Mouse (Mus musculus) retina, adult 2 months (tissue): ENCODE measurements around the gene Hapln3.

Experiments used
- DNase-seq: peaks from one replicate; pipeline ENCODE4 v3.0.0-alpha.2; 2012; ENCODE audit warnings: low read depth, low spot score

Gene Hapln3

GRCm38 (mm10) chr7:79130843-79131444, at the start of gene Hapln3:
TSS of gene Hapln3 (minus strand) at chr7:79131018.
- DNase-seq: no peak

GRCm38 (mm10) chr7:79173800-79174199, 43.0 kb upstream of the Hapln3 start:
- DNase-seq: no peak

GRCm38 (mm10) chr7:79171782-79172181, 41.0 kb upstream of the Hapln3 start:
- no peak for DNase-seq

- DNase-seq: no peak
Observed at GRCm38 (mm10) chr7:79167006-79167562, 36.3 kb upstream of the Hapln3 start.

GRCm38 (mm10) chr7:79159406-79159805, 28.6 kb upstream of the Hapln3 start:
- DNase-seq: no peak

- no peak for DNase-seq
Observed at GRCm38 (mm10) chr7:79149522-79149921, 18.7 kb upstream of the Hapln3 start.

- peak; percentile 67 for DNase-seq
Observed at GRCm38 (mm10) chr7:79148711-79149266, 18.0 kb upstream of the Hapln3 start, which contains the start of gene Mfge8. TSS of gene Mfge8 (minus strand) at chr7:79149060.

- no peak for DNase-seq
Observed at GRCm38 (mm10) chr7:79147931-79148653, 17.3 kb upstream of the Hapln3 start.

- DNase-seq: peak; percentile 81
Observed at GRCm38 (mm10) chr7:79147011-79147837, 16.4 kb upstream of the Hapln3 start.

GRCm38 (mm10) chr7:79140897-79141296, 10.1 kb upstream of the Hapln3 start:
- peak; percentile 63 for DNase-seq

- DNase-seq: no peak
Observed at GRCm38 (mm10) chr7:79139891-79140591, 9.2 kb upstream of the Hapln3 start.

GRCm38 (mm10) chr7:79139328-79139824, 8.6 kb upstream of the Hapln3 start:
- DNase-seq: no peak

GRCm38 (mm10) chr7:79133391-79133790, 2.6 kb upstream of the Hapln3 start:
- no peak for DNase-seq

- no peak for DNase-seq
Observed at GRCm38 (mm10) chr7:79130385-79130784, 433 bp downstream of the Hapln3 start.

GRCm38 (mm10) chr7:79129883-79130282, 935 bp downstream of the Hapln3 start:
- DNase-seq: no peak

GRCm38 (mm10) chr7:79123465-79123864, 7.4 kb downstream of the Hapln3 start:
- DNase-seq: no peak

GRCm38 (mm10) chr7:79113848-79114247, 17.0 kb downstream of the Hapln3 start:
- no peak for DNase-seq

- no peak for DNase-seq
Observed at GRCm38 (mm10) chr7:79096492-79096891, 34.3 kb downstream of the Hapln3 start.

GRCm38 (mm10) chr7:79089111-79089510, 41.7 kb downstream of the Hapln3 start:
- no peak for DNase-seq

- DNase-seq: peak; percentile 28
Observed at GRCm38 (mm10) chr7:79080572-79081399, 50.0 kb downstream of the Hapln3 start.
